Mouse (Mus musculus) spleen, adult 2 months (tissue): Measurements from ENCODE around the gene Birc3. TPM values are rescaled to one million over a fixed set of nuclear protein-coding genes. Genes with fewer than 3 reads are reported as not detected.

ENCODE experiments used
- DNase-seq, 2 experiments: peaks; one replicate each; pipeline versions ENCODE4 v3.0.0 to v3.0.0-alpha.2; 2012 to 2021; ENCODE audit warnings: low spot score in 2 of 2, low read depth in 1 of 2
- H3K27ac ChIP-seq: fragments of 200-500 bp; 2 replicates; pipeline ENCODE4 v1.5.1; 2012; ENCODE audit warnings: low read length, inconsistent platforms; ENCODE audit not compliant: insufficient read depth
- H3K27me3 ChIP-seq: fragments of 200-500 bp; 2 replicates; pipeline ENCODE4 v1.6.1; 2012; ENCODE audit warnings: mild to moderate bottlenecking, moderate library complexity, low read length, inconsistent platforms; ENCODE audit not compliant: control insufficient read depth, insufficient read depth
- H3K36me3 ChIP-seq: fragments of 200-500 bp; 2 replicates; pipeline ENCODE4 v1.6.1; 2012; ENCODE audit warnings: mild to moderate bottlenecking, low read length, inconsistent platforms; ENCODE audit not compliant: control insufficient read depth, insufficient read depth
- H3K4me1 ChIP-seq: fragments of 200-500 bp; 2 replicates; pipeline ENCODE4 v1.6.1; 2011; ENCODE audit warnings: inconsistent platforms; ENCODE audit not compliant: control insufficient read depth, insufficient read depth, insufficient read length
- H3K4me3 ChIP-seq: fragments of 200-500 bp; 2 replicates; pipeline ENCODE4 v1.5.1; 2011; ENCODE audit warnings: mild to moderate bottlenecking, inconsistent platforms; ENCODE audit not compliant: insufficient read depth, insufficient read length; ENCODE audit errors: extremely low read depth
- CTCF ChIP-seq: fragments of 200-500 bp; IDR thresholded peaks from 2 replicates; pipeline ENCODE4 v1.5.1; 2011; ENCODE audit warnings: mild to moderate bottlenecking, inconsistent platforms; ENCODE audit not compliant: insufficient read depth, insufficient read length, insufficient replicate concordance; ENCODE audit errors: extremely low read depth
- POLR2A ChIP-seq: fragments of 200-500 bp; IDR thresholded peaks from 2 replicates; pipeline ENCODE4 v1.6.1; 2011; ENCODE audit warnings: low read depth, low read length, inconsistent platforms
- WGBS: fragments of 180-500 bp; shearing (Covaris S2); methylation state at CpG from one replicate; pipeline ENCODE4 v1.1.7; 2018; 5-methylcytosine and 5-hydroxymethylcytosine counted together
- polyA plus RNA-seq: library from polyadenylated mRNA; depleted of rRNA; stranded (reverse); fragments of >200 nt; gene quantifications from 2 replicates; pipeline ENCODE4 v1.2.3, GENCODE M21; 2012; rRNA removed

Gene Birc3
- polyA plus RNA-seq, 1 experiment = 45.8 TPM

- peaks cover 8% of the 10 kb centered on the region; the same call in 1 of the 2 replicates for H3K4me1 ChIP-seq
- no peak overlapping the region for H3K4me3 ChIP-seq
- peaks cover 14% of the 10 kb centered on the region for H3K36me3 ChIP-seq
Measured at GRCm38 (mm10) chr9:7824916-7825315, 48.1 kb downstream of the Birc3 start.

GRCm38 (mm10) chr9:7822758-7823157, 50.2 kb downstream of the Birc3 start:
- Histone ChIP-seq H3K27me3 (no peaks in the 10 kb centered on the region), H3K27ac (no peak overlapping the region), H3K4me3 (no peak overlapping the region), H3K4me1 (peaks cover 2% of the 10 kb centered on the region; the same call in 1 of the 2 replicates), H3K36me3 (peaks cover 25% of the 10 kb centered on the region)
- DNase-seq = no peak
- TF ChIP-seq POLR2A = no peak
- TF ChIP-seq CTCF = no peak
- 70% methylated on average over 3 of the region's 3 CpGs for WGBS

More at GRCm38 (mm10) chr9:7824916-7825315, 48.1 kb downstream of the Birc3 start:
- no peak for DNase-seq
- WGBS = 77% methylated on average over 5 of the region's 5 CpGs
- Histone ChIP-seq H3K27ac (no peak overlapping the region), H3K27me3 (no peaks in the 10 kb centered on the region)
- TF ChIP-seq POLR2A (no peak), CTCF (no peak)

- no peak for TF ChIP-seq POLR2A
- no peak for DNase-seq
- no peak overlapping the region for H3K4me3 ChIP-seq
- H3K4me1 ChIP-seq = no peaks in the 10 kb centered on the region
- H3K27ac ChIP-seq = no peak overlapping the region
- H3K36me3 ChIP-seq = no peaks in the 10 kb centered on the region
- 64% methylated on average over 5 of the region's 5 CpGs for WGBS
- H3K27me3 ChIP-seq = no peaks in the 10 kb centered on the region
Measured at GRCm38 (mm10) chr9:7805101-7805506, 67.9 kb downstream of the Birc3 start.

Other genes starting within 250 kb of the Birc3 start
- gene Mmp20, start 245.0 kb downstream of the Birc3 start, polyA plus RNA-seq = not detected in 2 replicates
- 0.11 TPM in 1 of 2 replicates, not detected in the other for gene Mmp7, start 181.1 kb downstream of the Birc3 start, polyA plus RNA-seq
- 90.0 and 142 TPM in 2 replicates for gene Tmem123, start 109.1 kb downstream of the Birc3 start, polyA plus RNA-seq
- gene Birc2, start 36.1 kb downstream of the Birc3 start, polyA plus RNA-seq = 16.4 and 17.7 TPM in 2 replicates
- 10.1 and 12.8 TPM in 2 replicates for gene Yap1, start 131.4 kb upstream of the Birc3 start, polyA plus RNA-seq
- 0.16 and 0.74 TPM in 2 replicates for gene Cfap300, start 169.6 kb upstream of the Birc3 start, polyA plus RNA-seq